Mouse (Mus musculus) MEL (cell line): ENCODE results near the gene Fgf11. TPM values are rescaled to one million over a fixed set of nuclear protein-coding genes. Genes with fewer than 3 reads are reported as not detected.

Experiments used
- DNase-seq: peaks from one replicate; pipeline ENCODE4 v3.0.0; 2011; ENCODE audit warnings: low read depth, low spot score
- H3K27ac ChIP-seq: 2 replicates; pipeline ENCODE4 v1.5.1; 2012; ENCODE audit warnings: low read depth, mild to moderate bottlenecking, control low read depth, low read length, moderate library complexity; ENCODE audit not compliant: control insufficient read depth
- H3K27me3 ChIP-seq, 2 experiments: fragments of 150-350 bp in 1 of 2; sonication (generic) in 1 of 2; 2 replicates each; pipeline ENCODE4 v1.6.1; 2012; ENCODE audit warnings: low read length in 2 of 2, mild to moderate bottlenecking in 2 of 2, improper control_type of control experiment in 1 of 2, moderate library complexity in 1 of 2; ENCODE audit not compliant: insufficient read depth in 2 of 2, control insufficient read depth in 1 of 2
- H3K36me3 ChIP-seq, 2 experiments: 2 replicates each; pipeline ENCODE4 v1.6.1; 2012 to 2014; ENCODE audit warnings: low read length in 2 of 2, improper control_type of control experiment in 1 of 2, inconsistent platforms in 1 of 2, mild to moderate bottlenecking in 1 of 2; ENCODE audit not compliant: insufficient read depth in 2 of 2, control insufficient read depth in 1 of 2
- H3K4me1 ChIP-seq, 2 experiments: fragments of 150-350 bp in 1 of 2; sonication (generic) in 1 of 2; 2 replicates each; pipeline ENCODE4 v1.6.1; 2012; ENCODE audit warnings: low read length in 2 of 2, improper control_type of control experiment in 1 of 2, mild to moderate bottlenecking in 1 of 2; ENCODE audit not compliant: insufficient read depth in 2 of 2, control insufficient read depth in 1 of 2
- H3K4me3 ChIP-seq, 2 experiments: fragments of 150-350 bp in 1 of 2; sonication (generic) in 1 of 2; 2 replicates each; pipeline ENCODE4 v1.5.1; 2012; ENCODE audit warnings: low read depth in 2 of 2, low read length in 2 of 2, mild to moderate bottlenecking in 2 of 2, moderate library complexity in 2 of 2, control low read depth in 1 of 2, improper control_type of control experiment in 1 of 2; ENCODE audit not compliant: control insufficient read depth in 1 of 2, insufficient read depth in 1 of 2
- H3K79me2 ChIP-seq: 2 replicates; pipeline ENCODE4 v1.6.1; 2012; ENCODE audit warnings: mild to moderate bottlenecking, low read length, moderate library complexity; ENCODE audit not compliant: control insufficient read depth, poor library complexity, insufficient read depth
- H3K9ac ChIP-seq: 2 replicates; pipeline ENCODE4 v1.6.1; 2012; ENCODE audit warnings: low read depth, mild to moderate bottlenecking, control low read depth, low read length, moderate library complexity; ENCODE audit not compliant: control insufficient read depth, poor library complexity, severe bottlenecking
- H3K9me3 ChIP-seq: fragments of 150-350 bp; sonication (generic); replicated peaks from 2 replicates; pipeline ENCODE4 v1.6.1; 2012; ENCODE audit warnings: mild to moderate bottlenecking, low read length, improper control_type of control experiment, moderate library complexity; ENCODE audit not compliant: insufficient read depth
- BHLHE40 ChIP-seq: IDR thresholded peaks from 2 replicates; pipeline ENCODE4 v1.6.1; 2012; ENCODE audit warnings: low read depth, mild to moderate bottlenecking, inconsistent platforms, low read length, improper control_type of control experiment, borderline replicate concordance
- CTCF ChIP-seq, 3 experiments: IDR thresholded peaks in 2 of 3; conservative IDR thresholded peaks in 1 of 3; 2 replicates each; pipeline ENCODE4 v1.5.1; 2011 to 2012; ENCODE audit warnings: low read length in 3 of 3, low read depth in 2 of 3, mild to moderate bottlenecking in 2 of 3, improper control_type of control experiment in 1 of 3, inconsistent platforms in 1 of 3, mixed read lengths in 1 of 3, moderate library complexity in 1 of 3; ENCODE audit not compliant: control insufficient read depth in 1 of 3, insufficient read depth in 1 of 3, poor library complexity in 1 of 3, severe bottlenecking in 1 of 3
- E2F4 ChIP-seq: IDR thresholded peaks from 2 replicates; pipeline ENCODE4 v1.6.1; 2011; ENCODE audit warnings: low read depth, low read length, improper control_type of control experiment, borderline replicate concordance
- ELF1 ChIP-seq: IDR thresholded peaks from 2 replicates; pipeline ENCODE4 v1.6.1; 2014; ENCODE audit warnings: low read depth, mild to moderate bottlenecking, inconsistent platforms, low read length, improper control_type of control experiment, moderate library complexity
- EP300 ChIP-seq, 2 experiments: IDR thresholded peaks; 2 replicates each; pipeline ENCODE4 v1.6.1; 2011; ENCODE audit warnings: improper control_type of control experiment in 2 of 2, low read length in 2 of 2, low read depth in 1 of 2, mild to moderate bottlenecking in 1 of 2
- ETS1 ChIP-seq: IDR thresholded peaks from 2 replicates; pipeline ENCODE4 v1.6.1; 2012; ENCODE audit warnings: low read depth, mild to moderate bottlenecking, inconsistent platforms, low read length, improper control_type of control experiment, moderate library complexity
- GABPA ChIP-seq: IDR thresholded peaks from 2 replicates; pipeline ENCODE4 v1.6.1; 2012; ENCODE audit warnings: low read depth, mild to moderate bottlenecking, inconsistent platforms, low read length, improper control_type of control experiment, moderate library complexity
- GATA1 ChIP-seq: IDR thresholded peaks from 2 replicates; pipeline ENCODE4 v1.6.1; 2011; ENCODE audit warnings: low read depth, low read length, improper control_type of control experiment
- HCFC1 ChIP-seq: IDR thresholded peaks from 2 replicates; pipeline ENCODE4 v1.6.1; 2012; ENCODE audit warnings: low read depth, mild to moderate bottlenecking, inconsistent platforms, low read length, improper control_type of control experiment, moderate library complexity
- KAT2A ChIP-seq: conservative IDR thresholded peaks from 2 replicates; pipeline ENCODE4 v1.6.1; 2012; ENCODE audit warnings: low read depth, low read length, improper control_type of control experiment, inconsistent platforms
- MAFK ChIP-seq: IDR thresholded peaks from 2 replicates; pipeline ENCODE4 v1.6.1; 2011; ENCODE audit warnings: low read depth, mild to moderate bottlenecking, low read length, improper control_type of control experiment, borderline replicate concordance
- MAX ChIP-seq: IDR thresholded peaks from 2 replicates; pipeline ENCODE4 v1.6.1; 2011; ENCODE audit warnings: low read length, improper control_type of control experiment
- MAZ ChIP-seq: IDR thresholded peaks from 2 replicates; pipeline ENCODE4 v1.6.1; 2012; ENCODE audit warnings: low read depth, mild to moderate bottlenecking, inconsistent platforms, low read length, improper control_type of control experiment
- MXI1 ChIP-seq: IDR thresholded peaks from 2 replicates; pipeline ENCODE4 v1.6.1; 2011; ENCODE audit warnings: mild to moderate bottlenecking, low read depth, low read length, improper control_type of control experiment
- MYB ChIP-seq: IDR thresholded peaks from 2 replicates; pipeline ENCODE4 v1.6.1; 2011; ENCODE audit warnings: mild to moderate bottlenecking, low read depth, low read length, improper control_type of control experiment
- MYC ChIP-seq: IDR thresholded peaks from 2 replicates; pipeline ENCODE4 v1.6.1; 2011; ENCODE audit warnings: low read depth, mild to moderate bottlenecking, low read length, improper control_type of control experiment, moderate library complexity
- NELFE ChIP-seq: IDR thresholded peaks from 2 replicates; pipeline ENCODE4 v1.6.1; 2011; ENCODE audit warnings: low read depth, low read length, improper control_type of control experiment
- NRF1 ChIP-seq: IDR thresholded peaks from 2 replicates; pipeline ENCODE4 v1.6.1; 2014; ENCODE audit warnings: low read depth, mild to moderate bottlenecking, inconsistent platforms, low read length, improper control_type of control experiment, moderate library complexity; ENCODE audit not compliant: poor library complexity, insufficient read depth, severe bottlenecking
- POLR2AphosphoS5 ChIP-seq: IDR thresholded peaks from 2 replicates; pipeline ENCODE4 v1.6.1; 2012; ENCODE audit warnings: low read depth, borderline replicate concordance, mild to moderate bottlenecking, inconsistent platforms, low read length, moderate library complexity, mixed read lengths
- RAD21 ChIP-seq: IDR thresholded peaks from 2 replicates; pipeline ENCODE4 v1.6.1; 2011; ENCODE audit warnings: mild to moderate bottlenecking, low read depth, low read length, improper control_type of control experiment
- RCOR1 ChIP-seq: IDR thresholded peaks from 2 replicates; pipeline ENCODE4 v1.6.1; 2012; ENCODE audit warnings: low read depth, mild to moderate bottlenecking, inconsistent platforms, low read length, improper control_type of control experiment
- SIN3A ChIP-seq: IDR thresholded peaks from 2 replicates; pipeline ENCODE4 v1.6.1; 2012; ENCODE audit warnings: low read length, improper control_type of control experiment, inconsistent platforms
- SMC3 ChIP-seq: IDR thresholded peaks from 2 replicates; pipeline ENCODE4 v1.6.1; 2011; ENCODE audit warnings: low read depth, low read length, improper control_type of control experiment
- TAL1 ChIP-seq: IDR thresholded peaks from 2 replicates; pipeline ENCODE4 v1.6.1; 2012; ENCODE audit warnings: mild to moderate bottlenecking, inconsistent platforms, low read length, moderate library complexity, mixed read lengths
- TBP ChIP-seq: IDR thresholded peaks from 2 replicates; pipeline ENCODE4 v1.8.0; 2011; ENCODE audit warnings: low read depth, low read length, improper control_type of control experiment
- TCF12 ChIP-seq: IDR thresholded peaks from 2 replicates; pipeline ENCODE4 v1.6.1; 2014; ENCODE audit warnings: low read depth, mild to moderate bottlenecking, inconsistent platforms, low read length, improper control_type of control experiment, moderate library complexity
- UBTF ChIP-seq: IDR thresholded peaks from 2 replicates; pipeline ENCODE4 v1.6.1; 2012; ENCODE audit warnings: low read depth, mild to moderate bottlenecking, inconsistent platforms, low read length, improper control_type of control experiment, moderate library complexity, borderline replicate concordance; ENCODE audit not compliant: insufficient read depth
- USF1 ChIP-seq: IDR thresholded peaks from 2 replicates; pipeline ENCODE4 v1.6.1; 2014; ENCODE audit warnings: low read depth, mild to moderate bottlenecking, inconsistent platforms, low read length, improper control_type of control experiment, moderate library complexity
- ZC3H11A ChIP-seq: IDR thresholded peaks from 2 replicates; pipeline ENCODE4 v1.6.1; 2012; ENCODE audit warnings: low read depth, mild to moderate bottlenecking, inconsistent platforms, low read length, improper control_type of control experiment
- ZKSCAN1 ChIP-seq: IDR thresholded peaks from 2 replicates; pipeline ENCODE4 v1.6.1; 2012; ENCODE audit warnings: low read depth, mild to moderate bottlenecking, inconsistent platforms, low read length, improper control_type of control experiment, moderate library complexity
- ZNF384 ChIP-seq: IDR thresholded peaks from 2 replicates; pipeline ENCODE4 v1.6.1; 2012; ENCODE audit warnings: low read depth, mild to moderate bottlenecking, inconsistent platforms, low read length, improper control_type of control experiment
- polyA plus RNA-seq, 2 experiments: library from polyadenylated mRNA; stranded (reverse) in 1 of 2; unstranded in 1 of 2; fragments of >175 nt in 1 of 2; fragments of >200 nt in 1 of 2; gene quantifications; 2 replicates each; pipeline versions ENCODE4 v1.2.1 to v1.2.4; 2012; ENCODE audit warnings: low replicate concordance in 2 of 2, low read depth in 1 of 2; ENCODE audit not compliant: insufficient read length in 2 of 2, insufficient read depth in 1 of 2, missing spikeins in 1 of 2
- total RNA-seq: library from RNA; depleted of rRNA; stranded (reverse); fragments of 300-350 nt; gene quantifications from 2 replicates; pipeline ENCODE4 v1.2.3, GENCODE M21; 2012

Fgf11 gene
- total and polyA plus RNA-seq, 3 experiments: 5.1 to 26.8 TPM; not detected in 1

GRCm38 (mm10) chr11:69758971-69759721 lies 42.5 kb downstream of the Fgf11 start (continued):
- TF ChIP-seq ZKSCAN1 (no peak), CTCF (IDR thresholded peaks at IDR 0.05 in 2 of 3, conservative IDR thresholded peaks at IDR 0.05 in 1 of 3; ENCODE audit: control insufficient read depth in 1 of 3, insufficient read depth in 1 of 3, low read depth in 2 of 3, low read length in 3 of 3, poor library complexity in 1 of 3, severe bottlenecking in 1 of 3) (no peak), SIN3A (peak; percentile 72), ETS1 (peak; percentile 20; the same call in 1 of the 2 replicates), MAX (peak; percentile 67; the same call in 1 of the 2 replicates), MYC (peak; percentile 65; the same call in 1 of the 2 replicates), EP300 (IDR thresholded peaks at IDR 0.05; ENCODE audit: low read depth in 1 of 2, low read length in 2 of 2) (peak in 1 of 2 experiments; percentile 61; a peak in 3 of 4 replicates), HCFC1 (no peak), SMC3 (no peak), NRF1 (no peak), UBTF (no peak), E2F4 (no peak)

GRCm38 (mm10) chr11:69758478-69758970 lies 43.1 kb downstream of the Fgf11 start, which contains the start of gene Polr2a:
Gene Polr2a, minus strand, starts transcription at chr11:69758637.
- H3K27ac ChIP-seq: peak within 1 kb of the TSS; percentile 98
- peaks cover 39% of the 10 kb centered on the region for H3K79me2 ChIP-seq
- no peaks in the 10 kb centered on the region for H3K9me3 ChIP-seq
- peak; percentile 99 for DNase-seq
- H3K36me3 ChIP-seq: peaks cover 0 to 28% of the 10 kb centered on the region in 2 experiments; a peak in 2 of 4 replicates
- H3K9ac ChIP-seq: peak within 1 kb of the TSS; percentile 89
- no peaks in the 10 kb centered on the region for H3K27me3 ChIP-seq
- H3K4me1 ChIP-seq: peaks cover 8 to 21% of the 10 kb centered on the region in 2 experiments
- peak within 1 kb of the TSS; percentile 85 to 92 for H3K4me3 ChIP-seq
- TF ChIP-seq SIN3A: peak; percentile 85
- TF ChIP-seq NRF1: peak; percentile 53
- peak; percentile 100 for TF ChIP-seq POLR2AphosphoS5
- TF ChIP-seq CTCF (IDR thresholded peaks at IDR 0.05 in 2 of 3, conservative IDR thresholded peaks at IDR 0.05 in 1 of 3; ENCODE audit: control insufficient read depth in 1 of 3, insufficient read depth in 1 of 3, low read depth in 2 of 3, low read length in 3 of 3, poor library complexity in 1 of 3, severe bottlenecking in 1 of 3): no peak
- TF ChIP-seq MAFK: no peak
- peak; percentile 36; the same call in 1 of the 2 replicates for TF ChIP-seq KAT2A
- TF ChIP-seq RAD21: no peak
- peak in 1 of 2 experiments; percentile 32; a peak in 2 of 4 replicates for TF ChIP-seq EP300 (IDR thresholded peaks at IDR 0.05; ENCODE audit: low read depth in 1 of 2, low read length in 2 of 2)
- TF ChIP-seq GABPA: no peak
- TF ChIP-seq HCFC1: peak; percentile 82
- no peak for TF ChIP-seq GATA1
- TF ChIP-seq ELF1: peak; percentile 45; the same call in 1 of the 2 replicates
- TF ChIP-seq TAL1: no peak
- TF ChIP-seq ZC3H11A: no peak
- TF ChIP-seq MXI1: no peak
- TF ChIP-seq RCOR1: no peak
- peak; percentile 78 for TF ChIP-seq TCF12
- no peak for TF ChIP-seq SMC3
- no peak for TF ChIP-seq BHLHE40
- peak; percentile 99 for TF ChIP-seq TBP
- TF ChIP-seq USF1: no peak
- peak; percentile 51; the same call in 1 of the 2 replicates for TF ChIP-seq MYB
- peak; percentile 100 for TF ChIP-seq NELFE
- TF ChIP-seq ZKSCAN1: no peak
- peak; percentile 77 for TF ChIP-seq MYC
- no peak for TF ChIP-seq ZNF384
- TF ChIP-seq MAZ: no peak
- peak; percentile 61; the same call in 1 of the 2 replicates for TF ChIP-seq ETS1
